Mouse (Mus musculus): ENCODE measurements around the gene Ciapin1.

Gene Ciapin1

GRCm38 (mm10) chr8:94837662-94838574 is at the start of gene Ciapin1, which contains the start of gene Coq9:
TSS of gene Ciapin1 (minus strand) at chr8:94838358.
TSS of gene Coq9 (plus strand) at chr8:94838321.
- peak; percentile 96 for DNase-seq

GRCm38 (mm10) chr8:94880742-94881141 is 42.6 kb upstream of the Ciapin1 start:
- no peak for DNase-seq

GRCm38 (mm10) chr8:94876820-94877219 is 38.7 kb upstream of the Ciapin1 start:
- no peak for DNase-seq

GRCm38 (mm10) chr8:94876197-94876730 is 38.1 kb upstream of the Ciapin1 start, which contains the start of gene Dok4:
TSS of gene Dok4 (minus strand) at chr8:94876330.
- DNase-seq = peak; percentile 77

GRCm38 (mm10) chr8:94875871-94876150 is 37.7 kb upstream of the Ciapin1 start:
- DNase-seq = no peak

GRCm38 (mm10) chr8:94875096-94875870 is 37.1 kb upstream of the Ciapin1 start:
- no peak for DNase-seq

GRCm38 (mm10) chr8:94874358-94874757 is 36.2 kb upstream of the Ciapin1 start:
- peak; percentile 73 for DNase-seq

GRCm38 (mm10) chr8:94872576-94872975 is 34.4 kb upstream of the Ciapin1 start:
- DNase-seq = no peak

- no peak for DNase-seq
Observed at GRCm38 (mm10) chr8:94872156-94872555, 34.0 kb upstream of the Ciapin1 start.

GRCm38 (mm10) chr8:94871108-94871894 is 33.1 kb upstream of the Ciapin1 start:
- DNase-seq = peak; percentile 67

- DNase-seq = peak; percentile 64
Observed at GRCm38 (mm10) chr8:94870474-94871107, 32.4 kb upstream of the Ciapin1 start.

- no peak for DNase-seq
Observed at GRCm38 (mm10) chr8:94870003-94870402, 31.8 kb upstream of the Ciapin1 start.

- no peak for DNase-seq
Observed at GRCm38 (mm10) chr8:94869146-94869545, 31.0 kb upstream of the Ciapin1 start.

- DNase-seq = no peak
Observed at GRCm38 (mm10) chr8:94866921-94867320, 28.8 kb upstream of the Ciapin1 start.

GRCm38 (mm10) chr8:94865292-94865691 is 27.1 kb upstream of the Ciapin1 start:
- no peak for DNase-seq

- DNase-seq = no peak
Observed at GRCm38 (mm10) chr8:94863897-94864673, 25.9 kb upstream of the Ciapin1 start.

- DNase-seq = no peak
Observed at GRCm38 (mm10) chr8:94862487-94863220, 24.5 kb upstream of the Ciapin1 start.

- DNase-seq = peak; percentile 64
Observed at GRCm38 (mm10) chr8:94861352-94861910, 23.3 kb upstream of the Ciapin1 start.

- DNase-seq = peak; percentile 92
Observed at GRCm38 (mm10) chr8:94857346-94858173, 19.4 kb upstream of the Ciapin1 start, which contains the start of gene Polr2c. TSS of gene Polr2c (plus strand) at chr8:94857450.
